Mouse (Mus musculus) layer of hippocampus, adult 8-10 months (tissue): ENCODE results near the gene Ppp1r37. TPM values are rescaled to one million over a fixed set of nuclear protein-coding genes. Genes with fewer than 3 reads are reported as not detected.
"Not testable (repeated sequence)": the region's sequence is repeated elsewhere in the genome, so short reads cannot be mapped to it uniquely, and the experiment has no call there.

ENCODE experiments used
- DNase-seq, 2 experiments: peaks; one replicate each; pipeline ENCODE4 v3.0.0; 2022; ENCODE audit warnings: low spot score in 2 of 2
- total RNA-seq, 4 experiments: library from RNA; stranded (reverse); gene quantifications; 2 replicates each; pipeline ENCODE4 v1.2.4; 2022

The Ppp1r37 gene
- total RNA-seq, 4 experiments from 2014 or later: 97.7 to 120 (median 108) TPM

- no peak for DNase-seq
Observed at GRCm38 (mm10) chr7:19541681-19542154, 21.2 kb downstream of the Ppp1r37 start.

GRCm38 (mm10) chr7:19540771-19541566 lies 21.9 kb downstream of the Ppp1r37 start:
- DNase-seq: no peak

DNA sequence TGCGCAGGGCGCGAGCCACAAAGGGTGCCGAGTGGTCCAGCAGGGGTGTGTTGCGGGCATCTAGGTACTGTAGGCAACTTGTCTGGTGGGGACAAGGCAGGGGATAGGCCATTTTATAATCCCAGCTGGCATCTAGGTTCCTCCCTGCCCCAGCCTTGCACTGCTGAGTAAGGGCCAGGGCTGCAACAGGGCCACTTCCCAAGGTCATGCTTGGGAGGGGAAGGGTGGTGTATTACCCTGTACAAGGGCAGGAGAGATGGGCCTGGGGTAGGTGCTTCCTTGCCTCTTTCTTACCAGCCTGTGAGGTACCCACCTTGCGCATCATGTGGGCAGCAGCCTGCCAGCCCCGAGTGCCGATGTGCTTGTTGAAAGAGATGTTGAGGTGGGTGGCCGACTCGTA lies 28.2 kb downstream of the Ppp1r37 start:
- no peak for DNase-seq

- no peak for DNase-seq
Observed at GRCm38 (mm10) chr7:19532240-19532639, 30.6 kb downstream of the Ppp1r37 start.

GRCm38 (mm10) chr7:19531077-19531476 lies 31.8 kb downstream of the Ppp1r37 start:
- no peak for DNase-seq

DNA sequence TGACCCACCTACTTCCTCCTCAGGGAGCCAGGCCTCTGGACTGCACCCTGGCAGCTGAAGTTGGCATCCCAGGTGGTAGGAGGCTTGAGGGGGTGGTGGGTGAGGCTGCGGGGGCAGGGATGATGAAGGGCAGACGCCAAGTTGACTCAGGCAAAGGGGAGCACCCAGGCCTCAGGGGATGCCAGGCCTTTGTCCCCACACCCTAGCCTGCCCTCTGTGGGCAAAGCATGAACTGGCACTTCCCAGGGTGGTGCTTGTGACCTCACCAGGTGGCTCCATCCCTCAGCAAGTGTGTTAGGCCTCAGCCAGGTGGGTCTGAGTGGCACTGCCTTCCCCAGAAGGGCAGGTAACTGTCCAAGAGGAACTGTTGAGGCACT lies 37.8 kb downstream of the Ppp1r37 start:
- no peak for DNase-seq

DNA sequence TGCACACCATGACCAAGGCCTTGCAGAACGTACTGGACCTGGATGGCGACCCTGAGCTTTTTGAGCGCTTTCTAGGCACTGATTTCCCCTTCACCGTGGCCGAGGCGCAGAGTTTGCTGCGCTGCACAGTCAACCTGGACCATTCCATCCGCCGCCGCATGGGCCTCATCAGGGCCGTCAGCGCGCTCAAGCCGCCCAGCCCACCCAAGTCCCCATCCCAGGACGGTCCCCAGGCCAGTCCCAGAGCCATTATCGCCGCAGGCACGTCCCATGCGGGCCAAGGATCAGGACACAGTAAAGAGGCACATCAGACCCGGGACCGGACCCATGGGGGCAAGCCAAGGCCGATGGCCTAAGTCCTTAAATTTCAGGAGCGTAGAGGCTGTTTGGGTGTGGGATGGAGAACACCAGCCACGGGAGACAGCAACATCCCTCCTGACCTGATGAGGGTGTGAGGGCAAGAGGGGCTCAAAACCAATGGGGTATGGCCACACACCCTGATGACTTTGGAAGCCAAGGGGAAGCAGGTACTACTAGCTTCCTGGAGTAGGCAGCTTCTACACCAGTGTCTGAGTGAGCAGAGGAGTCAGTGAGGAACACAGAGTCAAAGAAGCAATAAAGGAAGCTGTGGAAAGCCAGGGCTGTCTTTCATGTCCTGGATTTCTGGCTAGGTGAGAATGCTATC lies 38.3 kb downstream of the Ppp1r37 start:
- no peak for DNase-seq

- DNase-seq: peak in 1 of 2 experiments; percentile 61
Observed at GRCm38 (mm10) chr7:19523757-19524419, 39.0 kb downstream of the Ppp1r37 start.

DNA sequence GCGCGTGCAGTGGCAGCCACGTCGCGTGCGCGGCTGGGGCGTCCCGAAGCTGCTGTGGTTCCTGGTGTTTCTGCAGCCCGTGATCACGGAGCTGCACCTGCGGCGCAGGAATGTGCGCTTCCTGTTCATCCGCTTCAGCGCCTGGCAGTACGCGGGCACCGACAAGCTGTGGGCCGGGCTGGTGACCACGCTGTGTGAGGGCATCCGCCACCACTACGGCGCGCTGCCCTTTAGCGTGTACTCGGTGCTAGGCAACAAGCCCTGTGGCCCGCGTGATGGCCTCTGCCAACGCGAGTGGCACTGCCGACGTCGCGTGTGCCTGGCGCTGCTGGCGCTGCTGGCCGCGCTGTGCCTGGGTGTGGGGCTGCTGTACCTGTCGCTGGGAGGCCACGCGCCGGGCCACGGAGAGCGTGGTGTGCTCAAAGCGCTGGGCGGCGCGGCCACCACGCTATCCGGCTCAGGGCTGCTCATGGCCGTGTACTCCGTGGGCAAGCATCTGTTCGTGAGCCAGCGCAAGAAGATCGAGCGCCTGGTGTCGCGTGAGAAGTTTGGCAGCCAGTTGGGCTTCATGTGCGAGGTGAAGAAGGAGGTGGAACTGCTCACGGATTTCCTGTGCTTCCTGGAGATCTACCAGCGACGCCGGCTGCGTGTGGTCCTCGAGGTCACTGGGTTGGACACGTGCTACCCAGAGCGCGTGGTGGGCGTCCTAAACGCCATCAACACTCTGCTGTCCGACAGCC lies 39.7 kb downstream of the Ppp1r37 start:
- no peak for DNase-seq

DNA sequence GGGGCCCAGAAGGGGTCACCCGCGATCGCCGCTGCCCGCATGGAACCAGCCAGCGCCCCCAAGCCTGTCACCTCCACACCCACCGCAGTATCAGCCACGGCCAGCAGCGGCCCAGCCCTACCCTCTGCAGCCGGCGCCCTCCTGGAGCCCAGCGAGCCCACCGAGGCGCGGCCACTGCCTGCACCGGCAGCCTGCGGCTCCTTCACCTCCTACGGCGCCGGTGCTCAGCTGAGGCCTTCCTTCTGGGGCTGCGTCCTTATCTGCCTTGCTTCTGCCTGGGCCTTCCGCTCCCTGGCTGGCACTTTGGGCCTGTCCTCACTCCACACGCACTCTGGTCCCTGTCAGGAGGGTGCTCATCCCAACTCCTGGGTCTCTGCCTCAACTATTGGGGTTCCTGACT lies 42.8 kb downstream of the Ppp1r37 start:
- DNase-seq: no peak

- DNase-seq: no peak
Observed at GRCm38 (mm10) chr7:19517652-19518365, 45.1 kb downstream of the Ppp1r37 start, which contains the start of gene Nkpd1. Gene Nkpd1 (plus strand): TSS chr7:19517838.

DNA sequence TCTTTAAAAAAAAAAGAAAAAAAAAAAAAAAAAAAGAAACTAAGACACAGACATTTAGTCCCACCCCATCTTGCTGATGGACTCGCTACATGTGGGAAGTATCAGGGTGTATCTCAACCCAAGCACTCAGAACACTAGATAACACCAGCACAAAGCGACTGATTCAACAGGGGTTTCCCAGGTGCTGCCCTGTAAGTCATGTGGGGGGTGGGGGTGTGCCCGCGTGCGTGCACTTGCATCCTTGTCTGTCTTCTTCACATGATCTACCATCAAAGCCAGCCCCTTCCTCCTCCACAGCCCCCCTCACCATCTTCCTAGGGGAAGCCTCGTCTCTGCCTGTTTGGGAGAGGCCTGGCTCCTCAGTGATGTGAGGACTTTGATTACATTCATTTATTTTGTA lies 50.5 kb downstream of the Ppp1r37 start:
- no peak for DNase-seq

DNA sequence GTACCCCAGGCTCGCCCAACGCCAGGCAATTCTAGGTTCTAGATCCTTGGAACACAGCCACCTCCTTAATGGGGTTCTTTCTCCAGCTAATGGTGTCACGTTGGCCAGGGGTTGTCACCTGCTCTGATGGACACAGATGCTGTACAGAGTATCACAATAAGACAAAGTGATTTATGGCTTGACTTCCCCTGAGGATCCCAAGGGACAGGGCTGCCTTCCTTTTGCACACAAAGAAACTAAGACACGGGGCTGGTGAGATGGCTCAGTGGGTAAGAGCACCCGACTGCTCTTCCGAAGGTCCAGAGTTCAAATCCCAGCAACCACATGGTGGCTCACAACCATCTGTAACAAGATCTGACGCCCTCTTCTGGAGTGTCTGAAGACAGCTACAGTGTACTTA lies 50.9 kb downstream of the Ppp1r37 start:
- DNase-seq: not testable (repeated sequence)

- DNase-seq: no peak
Observed at GRCm38 (mm10) chr7:19509786-19510185, 53.1 kb downstream of the Ppp1r37 start.

DNA sequence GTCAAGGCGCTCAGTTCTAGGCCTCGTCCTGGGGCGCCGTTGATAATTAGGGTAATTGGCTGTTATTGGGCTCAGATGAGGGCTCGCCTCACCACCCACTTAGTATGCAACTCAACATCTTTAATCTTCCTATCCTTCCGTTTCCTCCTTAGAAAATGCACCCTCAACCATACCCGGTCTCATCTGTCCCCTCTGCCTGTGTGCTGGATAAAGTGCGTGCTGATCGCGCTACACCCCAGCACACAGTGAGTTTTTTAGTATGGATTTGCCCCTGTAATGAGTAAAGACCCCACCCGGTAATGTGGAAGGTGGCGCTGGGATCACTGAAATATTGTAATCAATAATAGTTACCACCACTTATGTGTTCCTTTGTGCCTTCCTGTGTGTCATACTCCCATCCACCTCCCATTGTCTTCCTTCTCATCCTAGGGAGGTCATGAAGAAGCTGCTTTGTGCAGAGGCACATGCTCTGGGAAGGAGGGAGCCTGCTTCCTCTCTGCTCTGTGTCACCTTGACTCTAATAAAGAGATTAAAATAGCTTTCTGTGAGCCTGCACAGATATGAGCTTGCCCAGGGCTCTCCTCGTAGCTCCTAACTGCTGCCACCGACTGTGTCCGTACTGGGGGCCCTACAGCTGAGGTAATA lies 53.8 kb downstream of the Ppp1r37 start:
- no peak for DNase-seq

GRCm38 (mm10) chr7:19508150-19508923 lies 54.5 kb downstream of the Ppp1r37 start, which contains the start of the genes Bloc1s3 and Trappc6a:
Gene Bloc1s3 (minus strand): TSS chr7:19508367.
Gene Trappc6a (plus strand): TSS chr7:19508395.
- DNase-seq: peak; percentile 90 to 95

GRCm38 (mm10) chr7:19507612-19507981 lies 55.3 kb downstream of the Ppp1r37 start:
- no peak for DNase-seq

DNA sequence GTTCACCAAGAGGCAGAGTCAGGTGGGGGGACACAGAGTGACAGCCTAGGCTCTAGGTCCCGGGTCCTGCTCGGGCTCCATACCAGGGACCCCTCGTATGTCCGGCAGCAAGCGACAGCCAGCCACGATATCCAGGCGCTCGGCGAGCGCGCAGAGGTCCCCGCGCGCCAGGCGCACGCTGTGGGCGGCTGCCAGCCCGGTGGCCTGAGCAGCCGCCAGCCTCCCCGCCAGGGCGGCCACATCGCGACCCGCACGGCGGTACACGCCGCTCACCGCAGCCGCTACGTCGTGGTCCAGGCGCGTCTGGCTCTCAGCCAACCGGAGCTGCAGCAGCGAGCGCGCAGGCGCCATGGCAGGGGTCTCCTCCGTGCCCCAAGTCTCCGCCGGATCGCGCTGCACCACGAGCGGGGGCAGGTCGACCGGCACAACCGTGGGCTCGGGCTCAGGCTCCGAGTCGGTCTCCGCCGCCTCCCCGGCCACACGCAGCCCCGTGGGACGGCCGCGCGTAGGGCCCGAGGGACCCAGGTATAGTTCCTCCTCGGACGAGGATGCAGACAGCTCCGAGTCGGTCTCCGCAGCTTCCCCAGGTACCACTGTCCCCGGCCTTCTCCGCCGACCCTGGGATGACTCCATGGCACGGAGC lies 55.8 kb downstream of the Ppp1r37 start:
- DNase-seq: no peak

- no peak for DNase-seq
Observed at GRCm38 (mm10) chr7:19506326-19506725, 56.5 kb downstream of the Ppp1r37 start.
